Mouse (Mus musculus) frontal cortex, postnatal 14 days (tissue): ENCODE data around the gene Slc25a28.

ENCODE experiments used
- DNase-seq, 2 experiments: peaks; one replicate each; pipeline ENCODE4 v3.0.0; 2022; ENCODE audit warnings: low spot score in 2 of 2

Gene Slc25a28

GRCm38 (mm10) chr19:43641833-43642232, 32.8 kb downstream of the Slc25a28 start:
- DNase-seq: no peak

GRCm38 (mm10) chr19:43630466-43631251, 44.0 kb downstream of the Slc25a28 start:
- DNase-seq: peak; percentile 53 to 73

- DNase-seq: no peak
These were observed 45.6 kb downstream of the Slc25a28 start for GRCm38 (mm10) chr19:43629088-43629487.

- no peak for DNase-seq
These were observed 47.3 kb downstream of the Slc25a28 start for GRCm38 (mm10) chr19:43627345-43627744.

- DNase-seq: no peak
These were observed 48.5 kb downstream of the Slc25a28 start for GRCm38 (mm10) chr19:43626160-43626559.

- DNase-seq: peak; percentile 19 to 33
These were observed 50.8 kb downstream of the Slc25a28 start for GRCm38 (mm10) chr19:43623913-43624312.

GRCm38 (mm10) chr19:43619916-43620479, 54.7 kb downstream of the Slc25a28 start:
- DNase-seq: no peak

- no peak for DNase-seq
These were observed 56.1 kb downstream of the Slc25a28 start for GRCm38 (mm10) chr19:43618505-43619030.

GRCm38 (mm10) chr19:43617761-43618349, 56.8 kb downstream of the Slc25a28 start:
- DNase-seq: no peak

- no peak for DNase-seq
These were observed 57.8 kb downstream of the Slc25a28 start for GRCm38 (mm10) chr19:43616889-43617288.

- DNase-seq: no peak
These were observed 58.2 kb downstream of the Slc25a28 start for GRCm38 (mm10) chr19:43616415-43616861.

- DNase-seq: no peak
These were observed 58.9 kb downstream of the Slc25a28 start for GRCm38 (mm10) chr19:43615571-43616414.

- DNase-seq: no peak
These were observed 59.6 kb downstream of the Slc25a28 start for GRCm38 (mm10) chr19:43615074-43615445.

GRCm38 (mm10) chr19:43614341-43615073, 60.2 kb downstream of the Slc25a28 start:
- no peak for DNase-seq
